Mouse (Mus musculus): Measurements from ENCODE around the gene Il17a.

DNA sequence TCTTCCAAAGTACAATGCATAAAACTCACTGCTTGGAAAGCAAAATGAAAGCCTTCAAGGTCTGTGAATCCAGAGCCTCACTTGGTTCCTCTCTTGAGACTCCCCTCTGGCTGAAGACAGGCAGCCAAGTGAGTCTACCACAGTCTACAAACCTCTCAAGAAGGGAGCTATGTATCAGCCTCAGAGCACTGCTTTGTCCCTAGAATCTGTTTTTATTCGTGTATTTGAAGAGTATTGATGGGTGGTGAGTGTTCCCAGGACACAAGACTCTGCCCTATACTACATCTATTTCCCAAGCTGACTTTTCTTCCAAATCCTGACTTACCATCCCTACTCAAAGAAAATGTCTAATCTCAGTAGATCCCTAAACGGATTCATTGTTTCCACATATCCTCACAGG is 47.7 kb downstream of the Il17a start:
- no peak for TF ChIP-seq POLR2A (IDR thresholded peaks at IDR 0.05; ENCODE audit: low read depth, low read length)
- TF ChIP-seq CTCF (IDR thresholded peaks at IDR 0.05; ENCODE audit: extremely low read depth, insufficient read length, insufficient replicate concordance, low read depth, low read length): no peak

Measured in small intestine, adult 2 months (tissue).